Mouse (Mus musculus) erythroblast, embryonic 14.5 days (primary cell): ENCODE results near the gene Agl.

Experiments
- GATA1 ChIP-seq: IDR thresholded peaks from 2 replicates; pipeline ENCODE4 v1.6.1; 2012; ENCODE audit warnings: low read length, inconsistent platforms, mixed read lengths
- TAL1 ChIP-seq: IDR thresholded peaks from 3 replicates; pipeline ENCODE4 v1.6.1; 2012; ENCODE audit warnings: low read length, inconsistent platforms, mixed read lengths

- TF ChIP-seq GATA1 (no peak), TAL1 (no peak)
Measured at GRCm38 (mm10) chr3:116841311-116841710, 33.3 kb upstream of the Agl start.
